Mouse (Mus musculus): Measurements from ENCODE around the gene Adprhl2. TPM values are rescaled to one million over a fixed set of nuclear protein-coding genes. Genes with fewer than 3 reads are reported as not detected.

The Adprhl2 gene
- total and polyA plus RNA-seq, 3 experiments, result 8.7 to 87.0 (median 23.2) TPM

DNA sequence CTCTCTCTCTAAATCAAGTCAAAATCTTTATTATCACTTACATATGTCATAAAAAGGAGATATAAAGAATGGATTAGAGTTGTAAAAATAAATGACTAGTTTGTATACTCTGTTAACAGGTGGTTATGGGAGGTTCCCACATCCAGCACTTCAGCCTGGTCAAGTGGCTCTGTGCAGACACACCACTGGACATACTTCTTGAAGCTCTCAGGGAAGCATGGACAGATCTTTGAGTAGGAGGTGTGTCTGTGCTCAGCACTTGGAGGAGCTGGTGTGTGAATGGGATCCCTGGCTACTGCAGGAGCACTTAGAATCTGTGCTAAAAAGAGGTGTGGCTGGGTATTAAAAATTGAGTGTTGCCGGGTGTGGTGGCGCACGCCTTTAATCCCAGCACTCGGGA lies 8.8 kb upstream of the Adprhl2 start:
- no peaks in the 10 kb centered on the region for H3K4me1 ChIP-seq (ENCODE audit: insufficient read depth, low read depth, low read length)
- TF ChIP-seq GATA1 (IDR thresholded peaks at IDR 0.05; ENCODE audit: borderline replicate concordance, low read length) (no peak), POLR2AphosphoS5 (IDR thresholded peaks at IDR 0.05; ENCODE audit: insufficient replicate concordance, low read depth, low read length) (no peak), GATA2 (IDR thresholded peaks at IDR 0.05; ENCODE audit: borderline replicate concordance, low read depth, low read length) (no peak), TAL1 (conservative IDR thresholded peaks at IDR 0.05; ENCODE audit: low read depth, low read length) (no peak), CTCF (IDR thresholded peaks at IDR 0.05; ENCODE audit: low read depth, low read length) (no peak)
- ATAC-seq (ENCODE audit: extremely low read depth, insufficient number of reproducible peaks, low FRiP score, poor library complexity, severe bottlenecking) (no peak), DNase-seq (ENCODE audit: low spot score) (no peak)
- peaks cover 3% of the 10 kb centered on the region for H3K27me3 ChIP-seq (ENCODE audit: insufficient read depth, low read length)
- H3K4me3 ChIP-seq (ENCODE audit: low read depth, low read length), result no peak overlapping the region
- H3K9me3 ChIP-seq (replicated peaks), result no peaks in the 10 kb centered on the region
- H3K36me3 ChIP-seq (replicated peaks), result peaks cover 16% of the 10 kb centered on the region

DNA sequence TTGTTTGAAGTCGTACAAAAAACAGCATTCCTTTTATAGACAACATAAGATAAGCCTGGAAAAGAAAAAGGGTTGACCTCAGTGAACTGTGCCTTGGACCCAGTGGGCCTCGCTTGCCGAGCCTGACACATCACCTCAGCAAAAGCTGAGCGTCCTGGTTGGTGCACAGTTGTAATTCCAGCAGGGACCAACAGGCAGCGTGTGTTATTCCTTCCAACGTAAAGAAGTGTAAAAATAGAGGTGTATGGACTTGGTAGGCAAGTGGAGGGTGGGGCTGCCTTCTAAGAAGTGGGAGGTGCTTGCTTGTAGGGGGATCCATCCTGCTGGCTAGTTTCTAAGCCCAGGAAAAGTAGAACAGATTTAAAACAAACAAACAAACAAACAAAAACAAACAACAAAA lies 4.5 kb upstream of the Adprhl2 start:
- peaks cover 28% of the 10 kb centered on the region for H3K27me3 ChIP-seq (ENCODE audit: insufficient read depth, low read length)
- no peak overlapping the region for H3K4me3 ChIP-seq (ENCODE audit: low read depth, low read length)
- 0 out of 2 replicates have a peak, but pooled peaks cover 3% of the 10 kb centered on the region for H3K9me3 ChIP-seq (replicated peaks)
- no peaks in the 10 kb centered on the region for H3K36me3 ChIP-seq (replicated peaks)
- H3K4me1 ChIP-seq (ENCODE audit: insufficient read depth, low read depth, low read length), result peaks cover 7% of the 10 kb centered on the region
- DNase-seq (ENCODE audit: low spot score), result no peak
- no peak for TF ChIP-seq GATA1 (IDR thresholded peaks at IDR 0.05; ENCODE audit: borderline replicate concordance, low read length)
- no peak for TF ChIP-seq CTCF (IDR thresholded peaks at IDR 0.05; ENCODE audit: low read depth, low read length)
- no peak for TF ChIP-seq POLR2AphosphoS5 (IDR thresholded peaks at IDR 0.05; ENCODE audit: insufficient replicate concordance, low read depth, low read length)
- TF ChIP-seq GATA2 (IDR thresholded peaks at IDR 0.05; ENCODE audit: borderline replicate concordance, low read depth, low read length), result no peak
- TF ChIP-seq TAL1 (conservative IDR thresholded peaks at IDR 0.05; ENCODE audit: low read depth, low read length), result no peak
- ATAC-seq (ENCODE audit: extremely low read depth, insufficient number of reproducible peaks, low FRiP score, poor library complexity, severe bottlenecking), result no peak

DNA sequence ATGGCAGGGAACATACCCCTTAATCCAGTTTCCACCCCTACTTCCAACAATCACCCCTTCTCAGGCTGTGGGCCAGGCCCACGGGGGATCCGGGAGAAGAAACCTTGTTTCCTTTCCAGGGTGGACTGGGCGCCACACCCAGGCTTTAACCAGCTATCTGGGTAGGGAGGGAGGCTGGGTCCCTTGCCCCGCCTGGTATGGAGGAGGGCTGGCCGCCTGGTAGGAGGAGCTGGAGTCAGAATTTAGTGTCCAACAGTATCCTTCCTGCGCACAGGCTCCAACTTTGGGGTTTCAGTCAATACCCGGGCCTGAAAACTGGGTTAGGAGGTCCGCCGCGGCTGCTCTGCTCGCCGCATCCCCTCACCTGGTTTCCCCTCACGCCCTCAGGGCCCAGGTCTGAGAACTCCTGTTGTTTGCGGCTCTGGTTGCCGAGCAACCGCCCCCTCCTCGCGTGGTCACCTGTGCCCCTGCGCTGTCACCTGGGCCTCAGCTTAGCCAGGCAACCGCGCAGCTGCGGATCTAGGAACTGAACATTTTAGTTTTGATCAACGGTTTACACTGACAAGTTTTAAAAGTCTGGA lies 3.9 kb upstream of the Adprhl2 start, which contains the start of gene Tekt2:
Gene Tekt2, minus strand, starts transcription at position 408 of the 581 bp plus-strand sequence.
- DNase-seq (ENCODE audit: low spot score) (no peak), ATAC-seq (ENCODE audit: extremely low read depth, insufficient number of reproducible peaks, low FRiP score, poor library complexity, severe bottlenecking) (no peak)
- H3K27me3 ChIP-seq (ENCODE audit: insufficient read depth, low read length), result peaks cover 28% of the 10 kb centered on the region
- no peaks in the 10 kb centered on the region for H3K36me3 ChIP-seq (replicated peaks)
- 0 out of 2 replicates have a peak, but pooled peaks cover 3% of the 10 kb centered on the region for H3K9me3 ChIP-seq (replicated peaks)
- TF ChIP-seq CTCF (IDR thresholded peaks at IDR 0.05; ENCODE audit: low read depth, low read length), result no peak
- no peak for TF ChIP-seq GATA2 (IDR thresholded peaks at IDR 0.05; ENCODE audit: borderline replicate concordance, low read depth, low read length)
- no peak for TF ChIP-seq TAL1 (conservative IDR thresholded peaks at IDR 0.05; ENCODE audit: low read depth, low read length)
- TF ChIP-seq POLR2AphosphoS5 (IDR thresholded peaks at IDR 0.05; ENCODE audit: insufficient replicate concordance, low read depth, low read length), result no peak
- no peak for TF ChIP-seq GATA1 (IDR thresholded peaks at IDR 0.05; ENCODE audit: borderline replicate concordance, low read length)
- no peak within 1 kb of the TSS for H3K4me3 ChIP-seq (ENCODE audit: low read depth, low read length)
- H3K4me1 ChIP-seq (ENCODE audit: insufficient read depth, low read depth, low read length), result peaks cover 13% of the 10 kb centered on the region

DNA sequence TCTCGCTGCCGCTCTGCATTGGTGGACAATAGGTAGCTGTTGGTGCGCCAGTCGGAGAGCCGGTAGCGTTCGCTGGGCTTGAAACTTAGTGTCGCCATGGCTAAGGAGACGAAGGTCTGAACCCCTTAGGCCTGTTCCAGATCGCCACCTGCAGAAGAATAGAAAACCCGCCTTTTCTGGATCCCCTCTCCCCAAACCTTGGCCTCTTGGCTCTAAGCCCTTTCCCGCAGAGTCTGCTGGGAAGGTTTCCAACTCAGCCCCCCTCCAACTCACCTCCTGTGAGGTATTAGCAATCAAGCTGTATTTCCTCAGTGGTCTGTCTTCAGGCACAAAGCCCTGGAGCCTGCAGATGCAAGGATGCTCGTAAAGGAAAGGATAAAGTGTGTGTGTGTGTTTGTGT lies 3.4 kb upstream of the Adprhl2 start:
- TF ChIP-seq GATA1 (IDR thresholded peaks at IDR 0.05; ENCODE audit: borderline replicate concordance, low read length) (no peak), GATA2 (IDR thresholded peaks at IDR 0.05; ENCODE audit: borderline replicate concordance, low read depth, low read length) (no peak), TAL1 (conservative IDR thresholded peaks at IDR 0.05; ENCODE audit: low read depth, low read length) (no peak), POLR2AphosphoS5 (IDR thresholded peaks at IDR 0.05; ENCODE audit: insufficient replicate concordance, low read depth, low read length) (no peak), CTCF (IDR thresholded peaks at IDR 0.05; ENCODE audit: low read depth, low read length) (no peak)
- ATAC-seq (ENCODE audit: extremely low read depth, insufficient number of reproducible peaks, low FRiP score, poor library complexity, severe bottlenecking), result no peak
- H3K4me1 ChIP-seq (ENCODE audit: insufficient read depth, low read depth, low read length), result peaks cover 18% of the 10 kb centered on the region
- H3K36me3 ChIP-seq (replicated peaks), result peaks cover 2% of the 10 kb centered on the region
- DNase-seq (ENCODE audit: low spot score), result no peak
- H3K4me3 ChIP-seq (ENCODE audit: low read depth, low read length), result no peak overlapping the region
- H3K27me3 ChIP-seq (ENCODE audit: insufficient read depth, low read length), result peaks cover 28% of the 10 kb centered on the region
- 0 out of 2 replicates have a peak, but pooled peaks cover 3% of the 10 kb centered on the region for H3K9me3 ChIP-seq (replicated peaks)

DNA sequence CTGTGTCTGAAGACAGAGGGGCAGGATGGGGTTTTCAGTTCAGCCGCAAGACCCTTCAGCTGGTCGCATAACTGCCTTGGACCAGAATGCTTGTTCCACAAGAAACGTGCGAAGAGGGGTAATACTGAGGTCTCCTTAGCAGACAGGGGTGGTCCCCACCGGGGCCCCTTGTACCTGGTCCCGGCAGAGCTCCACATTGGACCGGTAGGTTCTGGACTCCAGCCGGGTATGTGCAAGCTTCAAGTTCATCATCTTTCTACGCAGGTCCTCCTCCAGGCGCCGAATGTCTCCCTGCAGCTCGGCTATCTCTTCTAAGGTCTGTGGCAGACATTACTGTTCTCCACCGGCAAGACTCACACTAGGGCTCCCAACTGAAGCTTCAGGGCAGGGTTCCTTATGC lies 1.1 kb upstream of the Adprhl2 start:
- DNase-seq (ENCODE audit: low spot score) (no peak), ATAC-seq (ENCODE audit: extremely low read depth, insufficient number of reproducible peaks, low FRiP score, poor library complexity, severe bottlenecking) (no peak)
- Histone ChIP-seq H3K4me3 (ENCODE audit: low read depth, low read length) (no peak overlapping the region), H3K4me1 (ENCODE audit: insufficient read depth, low read depth, low read length) (peaks cover 28% of the 10 kb centered on the region), H3K27me3 (ENCODE audit: insufficient read depth, low read length) (peaks cover 28% of the 10 kb centered on the region), H3K9me3 (replicated peaks) (0 out of 2 replicates have a peak, but pooled peaks cover 3% of the 10 kb centered on the region), H3K36me3 (replicated peaks) (peaks cover 24% of the 10 kb centered on the region)
- TF ChIP-seq GATA2 (IDR thresholded peaks at IDR 0.05; ENCODE audit: borderline replicate concordance, low read depth, low read length) (no peak), CTCF (IDR thresholded peaks at IDR 0.05; ENCODE audit: low read depth, low read length) (no peak), POLR2AphosphoS5 (IDR thresholded peaks at IDR 0.05; ENCODE audit: insufficient replicate concordance, low read depth, low read length) (no peak)

DNA sequence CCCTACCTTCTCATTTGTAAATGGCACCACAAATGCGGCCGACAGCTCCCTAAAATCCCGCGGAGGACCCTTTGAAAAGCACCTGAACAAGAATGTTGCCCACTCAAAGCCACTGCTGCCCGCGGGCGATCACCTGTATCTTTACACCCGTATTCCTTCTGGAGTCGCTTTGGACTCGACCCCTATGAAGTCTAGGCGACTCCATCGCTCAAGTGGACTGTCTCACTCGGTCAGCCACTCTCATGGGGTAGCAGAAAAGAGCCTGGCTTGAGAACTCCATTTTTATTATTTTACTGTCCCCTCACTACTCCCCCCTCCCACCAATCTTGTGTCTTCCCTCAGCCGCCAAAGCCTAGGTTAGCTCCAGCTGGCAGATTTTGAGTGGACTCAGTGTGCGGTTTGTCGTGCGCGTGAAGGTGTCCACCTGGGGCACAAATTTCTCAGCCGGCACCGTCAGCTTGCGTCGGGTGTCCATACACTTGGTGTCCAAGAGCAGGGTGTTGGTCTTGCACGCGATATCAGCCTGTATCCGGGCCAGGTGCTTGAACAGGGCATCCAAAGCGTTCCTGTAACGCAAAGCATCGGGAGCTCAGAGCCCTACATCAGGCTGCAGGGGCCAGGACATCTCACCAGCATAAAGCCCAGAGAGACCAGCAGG lies 480 bp upstream of the Adprhl2 start:
- DNase-seq (ENCODE audit: low spot score), result no peak
- H3K4me3 ChIP-seq (ENCODE audit: low read depth, low read length), result peak overlapping the region; percentile 90
- H3K27me3 ChIP-seq (ENCODE audit: insufficient read depth, low read length), result peaks cover 28% of the 10 kb centered on the region; the same call in 1 of the 2 replicates
- 0 out of 2 replicates have a peak, but pooled peaks cover 3% of the 10 kb centered on the region for H3K9me3 ChIP-seq (replicated peaks)
- no peak for ATAC-seq (ENCODE audit: extremely low read depth, insufficient number of reproducible peaks, low FRiP score, poor library complexity, severe bottlenecking)
- H3K4me1 ChIP-seq (ENCODE audit: insufficient read depth, low read depth, low read length), result peaks cover 32% of the 10 kb centered on the region
- H3K36me3 ChIP-seq (replicated peaks), result peaks cover 31% of the 10 kb centered on the region
- TF ChIP-seq GATA2 (IDR thresholded peaks at IDR 0.05; ENCODE audit: borderline replicate concordance, low read depth, low read length), result no peak

Measured in G1E (cell line).